Mouse (Mus musculus): ENCODE results near the gene Wnt7a.

DNA sequence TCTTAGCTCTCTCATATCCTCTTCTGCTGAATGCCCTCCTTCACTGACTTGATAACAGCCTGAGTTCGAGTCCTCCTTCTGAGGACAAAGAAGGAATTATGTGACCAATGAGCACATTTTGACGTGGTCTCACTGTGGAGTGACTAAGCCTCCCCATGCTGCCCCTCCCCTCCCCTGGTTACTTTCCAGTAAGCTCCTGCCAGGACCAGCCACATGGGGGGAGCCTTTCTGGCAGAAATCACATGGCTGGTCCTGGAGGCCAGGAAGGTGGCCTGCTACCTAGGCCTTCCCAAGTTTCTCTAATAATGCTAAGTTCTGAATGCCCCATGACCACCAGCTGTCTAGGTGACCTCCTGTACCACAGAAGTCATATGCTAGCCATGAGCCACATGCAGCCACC is 27.3 kb downstream of the Wnt7a start:
- TF ChIP-seq POLR2A (IDR thresholded peaks at IDR 0.05; ENCODE audit: insufficient read depth, low read depth, low read length) = no peak
- TF ChIP-seq CTCF (IDR thresholded peaks at IDR 0.05; ENCODE audit: insufficient read depth, low read depth, low read length) = no peak
